Mouse (Mus musculus) retina, embryonic 14.5 days (tissue): Measurements from ENCODE around the gene Cnih3.

Experiments used
- DNase-seq: peaks from one replicate; pipeline ENCODE4 v3.0.0-alpha.2; 2015; ENCODE audit warnings: low spot score

Gene Cnih3

DNA sequence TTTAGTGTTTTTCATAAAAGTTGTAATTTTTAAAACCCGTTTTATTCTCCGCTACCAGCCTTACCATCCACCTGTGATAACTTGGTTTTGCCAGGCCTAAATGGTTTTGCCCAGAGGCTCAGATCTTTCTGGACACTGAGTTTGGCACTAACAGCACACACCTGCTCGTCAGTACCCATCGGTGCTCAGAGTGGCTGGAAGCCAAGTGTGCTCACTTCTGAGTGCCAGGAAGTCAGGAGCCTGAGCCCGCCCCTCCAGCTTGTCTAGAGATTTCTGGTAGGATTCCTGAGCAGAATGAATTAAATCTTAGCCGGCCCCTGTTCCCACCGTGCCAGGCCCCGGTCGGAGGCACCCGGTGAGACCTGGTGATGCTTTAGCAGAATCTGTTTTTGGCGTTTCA lies 54.9 kb downstream of the Cnih3 start:
- no peak for DNase-seq

DNA sequence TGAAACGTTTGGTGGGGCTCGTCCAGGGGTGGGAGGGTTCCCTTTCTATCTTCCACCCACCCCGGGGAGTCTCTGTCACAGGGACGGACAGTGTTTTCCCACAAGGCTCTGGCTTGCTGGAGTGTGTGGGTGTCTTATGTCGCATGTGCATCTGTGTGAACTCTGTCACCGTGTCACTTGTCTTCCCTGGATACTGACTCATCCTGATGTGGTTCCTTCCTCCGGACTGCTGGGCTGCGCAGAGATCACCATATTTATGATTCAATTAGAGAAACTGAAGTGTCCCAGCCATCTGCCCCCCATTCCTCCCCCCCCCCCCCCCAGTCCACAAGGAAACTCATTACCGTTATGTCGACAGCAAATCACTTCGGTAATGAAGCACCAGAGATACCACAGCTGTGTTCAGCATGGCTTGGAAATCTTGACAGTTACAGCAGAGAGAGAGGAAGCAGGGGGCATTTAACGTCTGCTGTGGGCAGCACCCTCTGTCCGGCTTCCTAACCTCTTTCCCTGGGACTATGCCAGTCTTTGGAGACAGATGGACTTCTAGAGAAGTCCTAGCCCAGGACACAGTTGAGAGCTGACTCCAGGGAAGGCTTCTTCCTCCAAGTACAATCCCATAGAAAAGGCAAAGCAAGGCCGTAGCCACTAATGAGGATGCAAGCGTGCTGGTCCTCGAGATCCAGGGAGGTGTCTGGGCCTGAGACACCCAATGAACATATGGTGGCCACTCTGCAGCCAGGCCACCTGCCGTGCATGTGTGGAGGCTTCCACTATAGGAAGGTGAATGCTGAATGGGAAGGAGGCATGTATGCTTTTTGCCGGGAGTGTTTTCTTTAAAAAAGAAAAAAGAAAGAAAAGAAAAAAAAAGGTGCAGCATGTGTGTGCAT lies 55.9 kb downstream of the Cnih3 start:
- DNase-seq: no peak

DNA sequence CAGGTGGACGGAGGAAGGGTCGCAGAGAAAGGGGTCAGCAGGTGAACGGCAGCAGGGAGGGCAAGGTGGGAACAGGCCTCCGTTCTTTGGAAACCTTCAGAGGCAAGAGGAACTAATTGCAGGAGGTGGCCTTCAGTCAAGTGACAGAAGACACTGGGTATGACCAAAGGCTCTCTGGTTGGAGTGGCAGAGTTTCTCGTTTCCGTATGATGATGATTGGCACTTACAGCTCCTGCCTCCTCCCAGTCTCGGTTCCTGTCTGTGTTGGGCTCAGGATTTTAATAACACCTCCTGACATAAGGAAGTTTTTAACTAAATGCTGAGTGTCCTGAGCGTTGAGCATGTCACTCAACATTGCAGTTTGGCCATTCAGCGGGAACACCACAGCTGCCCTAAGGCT lies 57.3 kb downstream of the Cnih3 start:
- no peak for DNase-seq

DNA sequence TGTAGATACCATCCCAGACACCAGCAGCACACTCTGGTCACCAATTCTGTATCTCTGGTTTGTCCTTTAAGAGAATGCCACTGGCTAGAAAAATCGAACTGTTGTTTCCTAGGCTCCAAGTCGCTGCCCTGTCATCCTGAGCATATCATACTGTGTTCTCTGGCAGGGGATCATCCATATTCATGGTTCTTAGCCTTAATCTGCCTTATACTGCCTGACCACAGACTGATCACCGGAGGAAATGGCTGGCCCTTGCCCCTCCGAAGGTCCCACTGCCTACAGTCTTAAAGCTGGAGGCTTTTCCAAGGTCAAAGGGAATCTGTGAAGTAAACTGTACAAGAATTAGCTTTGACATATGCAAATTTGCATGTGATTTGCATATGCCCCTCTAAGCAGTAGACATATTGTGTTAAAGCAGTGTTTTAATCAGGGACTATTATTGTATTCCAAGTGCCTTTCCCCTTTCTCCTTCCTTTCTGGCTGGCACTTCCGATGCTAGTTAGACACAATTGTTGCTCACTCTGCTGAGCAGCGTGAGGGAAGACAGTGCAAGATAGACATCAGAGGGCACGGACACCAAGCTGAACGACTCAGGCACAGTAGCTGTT lies 58.3 kb downstream of the Cnih3 start:
- DNase-seq: no peak

DNA sequence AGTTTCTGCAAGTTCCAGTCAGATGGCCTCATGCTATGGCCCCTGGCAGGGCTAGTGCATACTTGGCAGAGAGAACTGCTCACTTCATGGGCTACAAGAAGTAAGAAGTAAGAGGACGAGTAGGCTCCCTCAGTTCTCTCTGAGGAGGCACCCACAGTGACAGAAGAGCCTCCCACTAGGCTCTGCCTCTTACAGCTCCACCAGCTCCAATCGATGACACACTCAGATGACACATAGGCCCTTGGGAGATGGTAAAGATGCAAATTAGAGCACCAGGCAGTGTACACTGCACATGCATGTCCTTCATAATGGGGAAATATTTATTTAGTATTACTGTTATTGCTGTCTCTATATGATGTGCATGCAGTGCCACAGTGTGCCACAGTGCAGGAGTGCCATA lies 62.6 kb downstream of the Cnih3 start:
- no peak for DNase-seq

DNA sequence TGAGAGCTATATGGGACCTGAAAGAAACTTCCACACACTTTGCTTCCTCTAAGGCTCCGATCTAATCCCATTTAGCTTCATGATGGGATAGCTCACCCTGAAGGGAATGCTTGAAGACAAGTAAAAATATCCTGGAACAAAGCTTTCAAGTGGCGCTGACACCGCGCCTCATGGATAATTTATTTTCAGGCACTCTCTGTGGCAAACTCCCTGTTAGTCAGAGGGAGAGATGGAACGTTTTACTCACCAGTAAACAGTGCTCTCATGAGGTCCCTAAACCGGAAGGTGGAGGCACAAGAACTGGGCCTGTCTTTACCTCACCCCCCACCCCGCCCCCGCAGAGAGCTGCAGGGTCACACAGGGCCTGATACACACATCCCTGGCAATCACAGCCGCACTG lies 64.4 kb downstream of the Cnih3 start:
- DNase-seq: no peak

DNA sequence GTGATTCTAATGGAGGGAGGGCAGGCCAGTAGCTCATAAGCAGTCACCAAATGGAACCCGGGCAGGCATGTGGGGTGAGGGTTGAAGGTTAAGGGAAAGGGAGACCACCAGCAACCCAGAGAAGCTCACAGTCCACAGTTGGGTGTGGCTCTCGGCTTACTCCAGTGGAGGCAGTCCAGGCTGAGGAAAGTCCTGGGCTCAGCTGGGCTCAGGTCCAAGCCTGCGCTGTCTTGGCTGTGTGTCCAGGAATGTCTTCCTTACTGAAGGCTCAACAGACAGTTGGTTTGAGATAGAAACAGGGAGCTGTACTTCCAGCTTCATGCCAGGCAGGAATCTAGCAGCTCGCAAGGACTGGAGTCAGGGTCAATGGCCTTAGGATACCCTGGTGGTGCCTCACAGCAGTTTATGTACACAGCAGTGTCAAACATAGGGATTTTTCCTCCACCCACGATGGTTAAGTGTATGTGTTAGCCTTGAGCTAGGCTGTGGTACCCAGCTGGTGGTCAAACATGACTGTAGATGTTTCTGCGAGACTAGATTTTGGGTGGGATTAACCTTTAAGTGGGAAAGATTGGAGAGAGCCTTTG lies 65.6 kb downstream of the Cnih3 start:
- no peak for DNase-seq

DNA sequence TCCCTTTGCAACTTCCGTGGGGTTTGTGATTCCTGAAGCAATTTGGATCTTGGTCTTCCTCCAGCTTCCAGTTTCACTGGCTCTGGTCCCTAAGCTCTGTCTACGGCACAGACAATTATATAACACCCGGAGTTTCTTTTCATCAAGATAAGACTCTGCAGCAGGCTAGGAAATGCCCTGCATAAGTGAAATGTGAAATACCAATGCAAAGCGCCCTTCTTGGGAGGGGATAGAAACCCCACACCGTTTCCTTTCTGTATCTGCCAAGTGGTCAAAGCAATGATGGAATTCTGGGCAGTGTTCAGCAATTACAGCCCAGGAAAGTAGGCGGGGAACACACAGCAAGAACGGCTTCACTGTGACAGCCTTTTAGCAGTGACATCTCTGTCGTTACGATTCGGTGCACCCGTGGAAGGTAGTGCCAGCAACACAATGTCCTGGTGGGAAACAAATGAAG lies 67.7 kb downstream of the Cnih3 start:
- DNase-seq: no peak

DNA sequence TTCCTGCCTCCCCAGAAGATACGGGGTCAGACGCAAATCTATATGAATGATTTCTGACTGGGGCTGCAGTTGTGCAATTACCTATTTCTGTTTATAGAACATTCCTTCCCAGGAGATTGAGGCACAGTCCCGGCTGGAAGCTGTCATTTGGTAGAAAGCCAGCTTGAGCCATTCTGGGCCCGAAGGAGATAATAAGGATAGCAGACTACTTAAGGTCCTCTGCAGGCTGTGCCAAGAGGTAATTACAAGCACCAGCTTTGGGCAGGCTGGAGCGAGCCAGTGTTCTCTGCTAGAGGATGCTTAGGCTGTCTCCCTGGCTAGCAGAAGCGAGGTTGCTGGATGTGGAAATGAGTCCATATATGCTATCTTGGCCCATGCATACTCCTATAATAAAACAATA lies 70.4 kb downstream of the Cnih3 start:
- DNase-seq: no peak

DNA sequence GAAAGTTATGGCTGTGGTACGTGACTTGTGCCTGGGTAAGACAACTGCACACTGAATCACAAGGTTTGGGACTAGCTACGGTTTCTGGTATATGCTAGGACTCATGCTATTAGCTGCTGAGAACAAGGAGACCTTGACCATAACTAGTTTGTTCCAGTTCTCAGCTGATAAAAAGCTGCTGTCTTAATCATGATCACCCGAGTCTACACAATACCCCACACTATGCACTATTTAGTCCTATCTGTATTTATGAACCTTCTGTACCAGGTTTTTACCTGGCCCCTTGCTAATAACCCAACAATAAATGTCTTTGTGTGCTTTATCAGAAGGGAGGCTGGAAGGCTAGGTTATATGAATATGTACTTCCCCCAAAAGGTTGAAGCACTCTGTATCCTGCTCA lies 72.5 kb downstream of the Cnih3 start:
- no peak for DNase-seq

DNA sequence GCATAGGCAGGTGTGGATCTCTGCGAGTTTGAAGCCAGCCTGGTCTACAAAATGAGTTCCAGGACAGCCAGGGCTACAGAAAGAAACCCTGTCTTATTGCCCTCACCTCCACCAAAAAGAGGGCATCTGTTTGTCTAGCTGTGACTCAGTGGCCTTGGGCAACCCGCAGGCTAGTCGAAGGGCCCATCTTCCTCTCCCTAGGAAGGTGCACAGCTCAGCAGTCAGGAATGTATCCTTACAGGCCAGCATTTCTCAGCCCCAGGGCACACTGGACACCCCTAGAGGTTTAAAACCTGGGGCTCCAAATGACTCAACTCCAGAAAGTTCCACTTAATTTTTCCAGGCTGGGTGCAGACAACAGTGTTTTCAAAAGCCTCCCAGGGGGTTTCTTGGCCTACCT lies 73.0 kb downstream of the Cnih3 start:
- DNase-seq: no peak

DNA sequence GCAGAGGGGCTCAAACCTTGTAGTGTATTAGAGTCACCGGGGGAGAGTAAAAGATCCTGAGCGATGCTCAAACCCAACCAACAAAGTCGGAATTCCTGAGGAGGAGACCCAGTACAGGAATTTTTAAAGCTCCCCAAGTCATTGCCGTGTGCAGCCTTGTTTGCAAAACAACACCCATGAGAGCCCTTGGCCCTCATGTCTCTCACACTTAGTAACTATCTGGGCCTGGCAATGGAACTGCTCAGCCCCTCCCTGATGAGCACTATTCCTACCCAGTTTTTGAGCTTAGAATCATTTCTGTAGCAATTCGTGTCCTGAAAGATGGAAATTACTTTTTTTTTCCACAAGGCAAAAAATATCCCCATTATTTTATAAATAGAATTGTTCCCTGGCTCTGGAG lies 74.0 kb downstream of the Cnih3 start:
- DNase-seq: no peak

DNA sequence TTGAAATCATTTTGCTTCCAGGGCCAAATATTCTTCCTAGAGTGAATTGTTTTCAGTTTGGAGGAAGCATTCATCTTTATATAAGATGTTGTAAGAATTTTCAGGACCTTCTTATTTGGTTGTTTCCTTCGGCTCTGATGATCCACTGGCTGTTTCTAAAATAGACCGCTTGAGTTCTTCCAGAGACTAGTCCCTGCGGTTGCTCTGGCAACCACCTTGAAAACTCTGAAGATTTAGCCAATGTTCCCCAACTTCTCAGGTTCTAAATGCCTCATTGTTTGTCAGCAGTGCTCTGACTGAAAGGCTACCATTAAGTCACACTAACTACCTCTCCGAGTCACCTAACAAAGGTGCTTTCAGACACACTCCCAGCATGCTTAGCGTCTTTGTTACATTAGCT lies 80.8 kb downstream of the Cnih3 start:
- DNase-seq: no peak

DNA sequence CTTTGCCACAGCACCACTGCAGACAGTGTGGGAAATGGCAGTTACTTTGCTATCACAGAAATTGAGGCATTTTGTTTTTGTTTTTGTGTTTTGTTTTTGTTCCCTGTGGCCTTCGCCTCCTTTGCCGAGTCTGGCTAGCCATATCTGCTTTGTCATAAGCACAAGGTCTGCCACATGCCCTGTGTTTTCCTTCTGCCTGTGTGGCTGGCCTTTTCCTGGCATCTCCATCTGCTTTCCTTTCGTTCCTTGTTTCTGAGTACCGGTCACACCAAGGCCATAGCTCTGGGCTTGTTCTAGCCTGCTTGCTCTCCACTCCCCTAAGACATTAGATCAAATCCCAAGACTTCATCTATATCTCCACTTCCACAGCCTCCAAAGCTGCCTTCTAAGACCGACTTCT lies 83.0 kb downstream of the Cnih3 start:
- DNase-seq: no peak

DNA sequence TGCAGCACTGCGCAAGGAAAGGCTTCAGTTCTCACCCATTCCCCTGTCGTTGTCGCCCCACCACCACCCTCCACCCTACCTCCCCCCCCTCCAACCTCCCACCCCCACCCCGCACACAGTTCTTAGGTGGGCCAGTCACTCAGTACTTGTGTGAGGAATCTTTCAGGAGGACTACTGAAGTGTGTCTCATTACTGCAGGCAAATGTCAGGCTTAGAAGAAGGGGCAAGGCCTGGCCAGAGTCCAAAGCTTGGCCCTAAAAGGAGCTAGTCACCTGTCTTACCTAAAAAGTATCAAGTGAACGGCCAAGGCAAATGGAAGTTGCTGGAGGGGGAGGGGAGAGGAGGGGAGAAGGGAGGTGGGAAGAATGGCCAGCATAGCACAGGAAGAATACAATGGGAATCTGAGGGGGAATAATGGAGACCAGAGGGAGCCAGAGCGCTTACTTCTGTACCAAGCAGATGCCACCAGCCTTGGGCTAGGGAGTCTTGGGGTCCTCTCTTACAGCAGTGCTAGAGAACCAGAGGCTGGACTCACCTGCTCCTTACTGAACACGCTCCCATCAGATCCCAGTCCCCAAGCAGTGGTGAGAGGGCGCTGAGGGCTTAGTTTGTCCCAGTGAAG lies 88.7 kb downstream of the Cnih3 start:
- no peak for DNase-seq

DNA sequence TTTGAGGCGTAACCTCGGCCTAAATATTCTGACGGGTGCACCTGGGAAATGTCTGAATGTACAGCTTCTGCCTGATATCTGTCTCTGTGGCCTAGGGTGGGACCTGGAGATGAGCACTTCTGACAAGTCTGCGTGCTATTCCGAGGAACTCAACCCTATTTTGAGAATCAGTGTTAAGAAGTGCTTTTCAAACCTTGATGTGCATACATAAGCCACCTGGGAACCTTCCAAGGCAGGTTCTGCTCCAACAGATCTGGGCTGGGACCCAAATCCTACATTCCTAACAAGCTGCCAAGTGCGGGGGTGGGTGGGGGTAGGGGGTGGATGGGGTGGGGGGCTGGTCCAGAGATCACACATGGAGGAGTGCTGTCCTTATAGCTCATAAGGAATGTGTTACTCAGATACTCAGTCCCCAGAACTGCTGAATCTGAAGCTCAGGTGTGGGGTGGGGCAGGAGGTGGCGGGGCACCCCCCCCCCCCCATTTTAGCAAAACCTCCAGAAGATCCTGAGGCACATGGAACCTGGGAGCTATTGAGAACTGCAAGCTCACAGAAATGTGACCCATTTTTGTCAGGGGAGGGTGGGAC lies 89.3 kb downstream of the Cnih3 start:
- no peak for DNase-seq

DNA sequence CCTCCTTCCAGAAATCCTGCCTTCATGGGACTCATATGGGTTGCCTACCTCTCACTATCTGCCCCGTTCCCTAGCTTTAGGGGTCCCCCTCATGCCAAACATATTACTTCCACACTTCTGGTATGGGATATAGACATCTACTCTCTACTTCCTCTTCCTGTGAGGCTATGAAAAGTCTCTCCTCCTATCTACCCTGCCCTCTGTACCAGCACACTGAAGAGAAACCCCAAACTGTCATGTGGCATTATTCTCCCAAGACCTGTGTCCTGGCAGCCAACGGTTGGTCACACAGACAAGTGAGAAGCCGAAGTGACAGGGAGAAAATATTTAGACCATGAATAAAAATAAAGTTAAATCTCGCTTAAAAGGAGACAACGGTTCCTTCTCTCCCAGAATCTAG lies 92.6 kb downstream of the Cnih3 start:
- no peak for DNase-seq

DNA sequence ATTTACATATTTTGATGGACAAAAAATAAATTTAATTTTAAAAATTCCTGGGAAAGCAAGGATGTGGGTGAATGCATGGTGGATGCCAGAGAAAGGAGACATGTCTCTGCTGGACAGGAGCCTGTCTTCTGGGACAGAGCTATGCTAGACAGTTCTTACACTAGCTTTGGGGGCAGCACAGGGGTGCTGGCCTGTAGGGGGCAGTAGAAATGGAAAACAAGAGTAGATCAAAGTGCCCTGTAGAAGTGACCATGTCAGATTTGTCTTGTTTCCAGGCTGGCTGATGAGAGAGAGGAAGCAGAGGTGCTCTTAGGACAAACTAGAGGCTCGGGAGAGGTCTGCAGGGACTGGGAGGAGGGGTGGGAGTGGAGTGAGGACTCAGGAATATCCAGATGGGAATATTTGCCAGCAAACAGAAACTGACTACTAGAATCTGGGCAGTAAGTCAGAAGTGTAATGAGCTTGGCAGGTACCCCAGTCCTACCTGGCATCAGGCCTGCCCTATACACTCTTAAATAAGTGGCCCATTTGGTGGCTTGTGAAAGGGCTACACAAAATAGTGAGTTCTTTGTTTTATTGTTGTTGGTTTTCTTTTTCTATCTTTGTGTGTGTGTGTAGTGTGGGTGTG lies 93.3 kb downstream of the Cnih3 start:
- DNase-seq: no peak

DNA sequence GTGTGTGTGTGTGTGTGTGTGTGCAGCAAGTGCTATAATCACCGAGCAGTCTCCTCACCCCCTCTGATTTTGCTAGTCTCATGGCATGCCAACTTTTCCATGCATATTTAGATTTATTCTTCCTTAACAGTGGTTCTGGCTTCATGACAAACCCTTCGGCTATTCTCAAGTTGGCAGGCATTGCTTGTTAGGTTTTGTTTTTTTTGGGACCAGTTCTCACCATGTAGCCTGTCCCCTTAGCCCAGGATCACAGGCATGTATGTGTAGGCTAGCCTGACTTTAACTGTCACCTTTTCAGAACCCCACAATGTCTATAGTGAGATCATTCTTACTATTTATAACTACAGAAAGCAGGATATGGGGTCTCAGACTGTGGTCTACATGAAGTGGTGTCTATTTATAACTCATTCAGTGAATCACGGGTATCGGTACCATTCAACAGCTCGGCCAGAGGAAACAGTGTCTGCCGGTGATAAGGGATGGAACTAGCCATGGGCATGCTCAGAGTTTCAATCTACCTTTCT lies 94.2 kb downstream of the Cnih3 start:
- DNase-seq: no peak

DNA sequence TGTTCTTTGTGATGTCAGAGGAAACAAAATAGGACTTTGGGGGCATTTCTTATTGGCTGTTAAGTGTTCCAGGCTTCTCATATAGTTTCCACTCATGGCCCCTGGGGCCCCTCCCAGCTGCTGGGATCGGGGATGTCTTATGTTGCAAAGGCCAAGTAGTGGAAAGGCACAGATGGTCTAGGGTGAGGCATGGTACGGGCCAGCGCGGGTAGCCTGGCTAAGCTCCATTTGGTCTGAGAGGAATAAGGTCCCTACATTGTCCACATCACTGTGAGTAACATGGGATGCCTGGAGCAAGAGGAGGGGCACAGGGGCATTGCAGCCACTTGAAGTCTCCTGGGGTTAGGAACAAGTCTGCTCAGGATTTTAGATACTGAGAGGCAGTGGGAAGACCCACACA lies 95.1 kb downstream of the Cnih3 start:
- no peak for DNase-seq

DNA sequence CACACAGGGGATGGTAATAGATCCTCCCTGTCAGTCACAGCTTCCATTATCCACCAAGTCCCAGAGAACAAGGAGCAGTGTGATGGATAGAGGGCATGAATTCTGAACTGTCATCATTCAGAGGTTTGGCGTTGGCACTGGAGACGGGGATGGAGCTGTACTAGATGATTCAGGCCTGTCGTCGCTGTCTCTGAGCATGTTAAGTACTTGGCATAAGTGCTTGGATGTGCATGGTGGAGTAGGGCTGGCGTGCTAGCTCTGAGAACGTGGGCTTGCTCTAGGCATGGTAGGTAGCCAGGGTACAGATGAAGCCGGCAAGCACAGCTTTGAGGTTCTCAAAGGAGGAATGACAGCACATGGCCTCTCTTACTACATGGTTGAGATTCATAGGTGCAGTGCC lies 95.6 kb downstream of the Cnih3 start:
- DNase-seq: no peak

DNA sequence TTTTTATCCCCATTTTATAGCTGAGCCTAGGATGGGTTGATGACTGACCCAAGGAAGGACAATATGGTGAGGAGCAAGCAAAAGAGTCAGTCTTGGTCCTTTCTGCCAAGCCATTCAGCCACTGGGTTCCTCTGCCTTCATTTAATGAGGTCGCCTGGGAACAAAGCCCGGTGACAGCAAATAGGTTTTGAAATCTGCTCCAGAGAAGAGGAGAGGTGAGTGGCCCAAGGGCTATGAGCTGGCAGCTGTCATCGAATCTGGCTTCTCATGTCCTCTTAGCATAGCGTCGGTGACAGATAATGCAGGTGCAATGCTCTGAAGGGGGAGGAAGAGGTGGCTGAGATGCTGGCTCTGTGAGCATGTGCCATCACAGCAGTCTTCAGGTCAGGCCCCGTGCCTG lies 100.7 kb downstream of the Cnih3 start:
- DNase-seq: no peak
